ENCODE assay signal across 10 mouse cellular contexts in genomic region chr17:3792597-3792996, GRCm38 (mm10).
DNase-seq lines count a peak whose midpoint lies in the region; ATAC-seq and TF ChIP-seq lines count a peak whose summit lies in the region.
"Had no signal": no experiment of that assay in that cellular context is flagged by ENCODE, and none has a peak within 500 bp of the region (broad histone marks: within the 10 kb centered on the region; RNA-seq: fewer than 3 reads in every experiment).

No protein-coding gene starts in this region.

- TF ChIP-seq POLR2A in kidney, adult 2 months (IDR thresholded peaks at IDR 0.05; ENCODE audit: low read depth, low read length), result no peak

- H3K9ac ChIP-seq in forebrain, embryonic 12.5 days, result no peak overlapping the region
- H3K9ac ChIP-seq: limb, embryonic 15.5 days; stomach, embryonic 15.5 days had no signal

- H3K9me3 ChIP-seq in forebrain, embryonic 12.5 days, result no peaks in the 10 kb centered on the region
- H3K9me3 ChIP-seq: limb, embryonic 15.5 days; stomach, embryonic 15.5 days had no signal

- H3K4me1 ChIP-seq in kidney, adult 2 months (ENCODE audit: control insufficient read depth, insufficient read depth, low read length), result no peaks in the 10 kb centered on the region
- H3K4me1 ChIP-seq in forebrain, embryonic 12.5 days, result no peaks in the 10 kb centered on the region
- H3K4me1 ChIP-seq: limb, embryonic 15.5 days; stomach, embryonic 15.5 days had no signal

- 19% methylated on average over 2 of the region's 2 CpGs for WGBS in kidney, adult 2 months
- WGBS in forebrain, embryonic 12.5 days, result 24% methylated on average over 2 of the region's 2 CpGs

- no peak overlapping the region for H3K4me3 ChIP-seq in kidney, adult 2 months (ENCODE audit: insufficient read depth, low read depth, low read length)
- H3K4me3 ChIP-seq in forebrain, embryonic 12.5 days (replicated peaks), result no peak overlapping the region
- H3K4me3 ChIP-seq: limb, embryonic 15.5 days; stomach, embryonic 15.5 days had no signal

- H3K4me2 ChIP-seq in forebrain, embryonic 12.5 days, result no peak overlapping the region
- H3K4me2 ChIP-seq: limb, embryonic 15.5 days; stomach, embryonic 15.5 days had no signal

- peak; percentile 40; the same call in 1 of the 2 replicates for TF ChIP-seq CTCF in kidney, adult 2 months (conservative IDR thresholded peaks at IDR 0.05; ENCODE audit: insufficient read depth, insufficient read length, low read depth, low read length)

- DNase-seq in kidney, adult 2 months, result peak; percentile 37
- no peak for DNase-seq in kidney, adult 11 months
- DNase-seq in adrenal gland, postnatal 10 days, result peak; percentile 48
- peak; percentile 33 for DNase-seq in kidney, postnatal 14 days

- ATAC-seq in forebrain, embryonic 12.5 days (ENCODE audit: low FRiP score), result peak; percentile 75; the same call in 1 of the 2 replicates
- ATAC-seq in megakaryocyte-erythroid progenitor cell, adult 5-6 weeks (replicated peaks; ENCODE audit: low FRiP score, low TSS enrichment, poor library complexity, severe bottlenecking), result peak; percentile 77
- ATAC-seq in erythroid progenitor cell, adult 5-6 weeks (replicated peaks; ENCODE audit: low FRiP score, poor library complexity, severe bottlenecking), result no peak
- ATAC-seq in activated CD4-positive, CD25-positive, alpha-beta regulatory T cell, adult 4 months, result no peak

- no peak overlapping the region for H3K27ac ChIP-seq in kidney, adult 2 months (ENCODE audit: insufficient read depth, low read depth, low read length)
- H3K27ac ChIP-seq in forebrain, embryonic 12.5 days, result no peak overlapping the region
- H3K27ac ChIP-seq: limb, embryonic 15.5 days; stomach, embryonic 15.5 days had no signal

- H3K36me3 ChIP-seq in kidney, adult 2 months (ENCODE audit: control insufficient read depth, insufficient read depth, low read length), result no peaks in the 10 kb centered on the region
- H3K36me3 ChIP-seq in forebrain, embryonic 12.5 days (replicated peaks), result no peaks in the 10 kb centered on the region
- H3K36me3 ChIP-seq: limb, embryonic 15.5 days; stomach, embryonic 15.5 days had no signal

- no peaks in the 10 kb centered on the region for H3K27me3 ChIP-seq in kidney, adult 2 months (replicated peaks; ENCODE audit: control insufficient read depth, insufficient read depth, low read length)
- no peaks in the 10 kb centered on the region for H3K27me3 ChIP-seq in forebrain, embryonic 12.5 days
- H3K27me3 ChIP-seq: limb, embryonic 15.5 days; stomach, embryonic 15.5 days had no signal

Comparison
In these comparisons a context has a peak if more than half of its experiments do, and no peak if none do; other contexts are left out.
1. ATAC-seq: peak in forebrain, embryonic 12.5 days (single experiment) and megakaryocyte-erythroid progenitor cell, adult 5-6 weeks (single experiment); none in erythroid progenitor cell, adult 5-6 weeks (single experiment) and activated CD4-positive, CD25-positive, alpha-beta regulatory T cell, adult 4 months (single experiment).